Mouse (Mus musculus) liver, embryonic 13.5 days (tissue): ENCODE data around the gene 1700003F12Rik. TPM values are rescaled to one million over a fixed set of nuclear protein-coding genes. Genes with fewer than 3 reads are reported as not detected.

ENCODE experiments used
- ATAC-seq: fragments of 200-750 bp; cut with Nextera tagmentation; 2 replicates; pipeline ENCODE4 v1.8.0; 2017; ENCODE audit warnings: low read depth, mild to moderate bottlenecking, moderate number of reproducible peaks, moderate library complexity
- DNase-seq: peaks from one replicate; pipeline ENCODE4 v3.0.0; 2022
- H3K27ac ChIP-seq: fragments of 300-500 bp; sonication (generic); 2 replicates; pipeline ENCODE4 v1.5.1; 2015; ENCODE audit warnings: moderate library complexity, mild to moderate bottlenecking, inconsistent platforms
- H3K27me3 ChIP-seq: fragments of 300-500 bp; sonication (generic); 2 replicates; pipeline ENCODE4 v1.6.1; 2015; ENCODE audit warnings: mild to moderate bottlenecking, inconsistent platforms
- H3K36me3 ChIP-seq: fragments of 300-500 bp; sonication (generic); 2 replicates; pipeline ENCODE4 v1.6.1; 2015; ENCODE audit warnings: mild to moderate bottlenecking, inconsistent platforms
- H3K4me1 ChIP-seq: fragments of 300-500 bp; sonication (generic); replicated peaks from 2 replicates; pipeline ENCODE4 v1.6.1; 2015; ENCODE audit warnings: inconsistent platforms
- H3K4me2 ChIP-seq: fragments of 300-500 bp; sonication (generic); 2 replicates; pipeline ENCODE4 v1.6.1; 2015; ENCODE audit warnings: inconsistent platforms, mild to moderate bottlenecking, moderate library complexity
- H3K4me3 ChIP-seq: fragments of 300-500 bp; sonication (generic); replicated peaks from 2 replicates; pipeline ENCODE4 v1.5.1; 2015; ENCODE audit warnings: mild to moderate bottlenecking, inconsistent platforms
- H3K9ac ChIP-seq: fragments of 300-500 bp; sonication (generic); 2 replicates; pipeline ENCODE4 v1.6.1; 2015; ENCODE audit warnings: mild to moderate bottlenecking, inconsistent platforms
- H3K9me3 ChIP-seq: fragments of 300-500 bp; sonication (generic); replicated peaks from 2 replicates; pipeline ENCODE4 v1.6.1; 2016; ENCODE audit warnings: inconsistent platforms
- WGBS: fragments of 180-500 bp; shearing (Covaris S2); methylation state at CpG from one replicate; pipeline ENCODE4 v1.1.7; 2015; ENCODE audit not compliant: insufficient replicate concordance; 5-methylcytosine and 5-hydroxymethylcytosine counted together
- polyA plus RNA-seq: library from polyadenylated mRNA; unstranded; fragments of >200 nt; fragmentation: Nextera tagmentation; extraction: Ambion mirVana; gene quantifications from 2 replicates; pipeline ENCODE4 v1.2.1, GENCODE M21; 2015

Gene 1700003F12Rik
- polyA plus RNA-seq, 1 experiment from 2014 or later: 1.5 TPM

DNA sequence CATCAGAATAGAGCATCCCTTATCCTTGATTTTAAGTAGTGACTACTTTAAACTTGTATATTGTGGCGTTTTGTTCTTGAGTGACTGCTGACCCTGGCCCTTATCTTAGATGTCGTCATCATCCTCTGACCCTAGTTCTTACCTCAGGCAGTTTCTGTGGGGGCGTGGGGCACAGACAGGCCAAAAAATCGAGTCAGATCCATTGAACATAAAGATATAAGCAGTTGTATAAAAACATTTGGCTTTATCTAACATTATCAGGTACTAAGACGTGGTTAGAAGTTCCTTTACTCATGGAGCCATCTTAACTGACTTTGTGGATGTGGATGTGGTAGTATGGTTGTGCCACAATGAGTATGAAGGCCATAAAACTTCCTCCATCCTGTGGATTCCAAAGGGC is 24.6 kb upstream of the 1700003F12Rik start:
- DNase-seq: no peak
- H3K4me1 ChIP-seq: no peaks in the 10 kb centered on the region
- no peak for ATAC-seq
- H3K9ac ChIP-seq: no peak overlapping the region
- peaks cover 43% of the 10 kb centered on the region for H3K36me3 ChIP-seq
- WGBS: 50% methylated on average over 5 of the region's 5 CpGs
- no peak overlapping the region for H3K27ac ChIP-seq
- H3K9me3 ChIP-seq: no peaks in the 10 kb centered on the region
- no peak overlapping the region for H3K4me3 ChIP-seq
- no peaks in the 10 kb centered on the region for H3K27me3 ChIP-seq
- H3K4me2 ChIP-seq: no peak overlapping the region

DNA sequence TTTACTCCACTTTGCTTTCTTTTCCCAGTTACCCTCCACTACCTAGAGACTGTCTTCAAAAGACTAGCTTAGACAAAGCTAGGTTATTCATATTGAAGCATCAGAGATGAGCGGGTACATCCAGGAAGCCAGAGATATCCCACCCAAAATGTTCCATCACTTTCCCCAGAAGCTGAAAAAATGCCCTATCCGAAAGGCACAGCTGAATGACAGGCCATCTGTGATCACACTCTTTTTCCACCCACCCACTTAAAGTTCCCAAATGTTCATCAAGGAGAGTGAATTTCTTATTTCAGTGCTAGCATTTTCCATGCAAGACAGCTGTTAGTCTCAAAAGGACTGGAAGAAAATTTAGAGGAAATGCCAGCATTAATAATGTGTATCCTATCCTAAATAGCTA is 21.6 kb upstream of the 1700003F12Rik start:
- Histone ChIP-seq H3K36me3 (peaks cover 47% of the 10 kb centered on the region), H3K4me1 (0 out of 2 replicates have a peak, but pooled peaks cover under 1% of the 10 kb centered on the region), H3K4me2 (no peak overlapping the region), H3K9me3 (no peaks in the 10 kb centered on the region), H3K27me3 (no peaks in the 10 kb centered on the region), H3K9ac (no peak overlapping the region), H3K4me3 (no peak overlapping the region), H3K27ac (no peak overlapping the region)
- 87% methylated on average over 2 of the region's 2 CpGs for WGBS
- ATAC-seq (no peak), DNase-seq (no peak)

DNA sequence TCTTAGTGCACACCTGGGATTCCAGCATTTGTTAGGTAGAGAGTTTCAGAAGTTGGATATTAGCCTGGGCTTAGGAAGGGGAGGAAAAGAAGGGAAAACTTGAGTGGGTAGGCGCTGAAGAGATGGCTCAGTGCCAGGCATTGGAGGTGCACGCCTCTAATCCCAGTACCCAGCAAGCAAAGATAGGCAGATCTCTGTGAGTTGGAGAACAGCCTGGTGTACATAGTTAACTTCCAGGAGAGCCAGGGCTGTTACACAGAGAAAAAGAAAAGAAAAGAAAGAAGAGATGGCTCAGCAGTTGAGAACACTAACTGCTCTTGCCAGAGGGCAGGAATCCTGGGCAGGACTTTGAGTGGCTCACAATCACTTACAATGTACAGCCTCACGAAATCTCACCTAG is 20.4 kb upstream of the 1700003F12Rik start:
- H3K4me3 ChIP-seq: no peak overlapping the region
- H3K4me2 ChIP-seq: no peak overlapping the region
- H3K4me1 ChIP-seq: 0 out of 2 replicates have a peak, but pooled peaks cover 7% of the 10 kb centered on the region
- no peak for ATAC-seq
- H3K27me3 ChIP-seq: no peaks in the 10 kb centered on the region
- no peak overlapping the region for H3K27ac ChIP-seq
- no peak overlapping the region for H3K9ac ChIP-seq
- DNase-seq: no peak
- H3K36me3 ChIP-seq: peaks cover 55% of the 10 kb centered on the region
- H3K9me3 ChIP-seq: no peaks in the 10 kb centered on the region
- WGBS: 76% methylated on average over 3 of the region's 3 CpGs

DNA sequence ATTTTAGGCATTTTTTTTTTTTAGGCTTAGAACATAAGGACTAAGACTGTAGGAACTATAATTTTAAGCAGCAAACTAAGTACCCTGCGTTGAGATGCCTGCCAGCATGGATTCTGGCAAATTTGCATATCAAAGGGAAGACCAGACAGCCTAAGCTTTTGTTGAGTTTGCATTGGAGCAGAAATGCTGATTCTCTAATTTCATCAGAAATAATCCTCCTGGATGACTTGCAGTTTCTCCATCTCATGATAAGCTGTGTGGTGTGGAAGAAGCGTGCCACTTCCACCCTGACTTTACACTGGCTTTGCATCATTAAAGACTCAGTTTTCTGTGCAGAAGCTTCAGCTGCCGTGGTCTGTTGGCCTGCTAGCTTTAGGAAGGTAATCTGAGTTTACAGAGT is 14.0 kb upstream of the 1700003F12Rik start:
- Histone ChIP-seq H3K9me3 (no peaks in the 10 kb centered on the region), H3K4me1 (peaks cover 13% of the 10 kb centered on the region), H3K4me3 (no peak overlapping the region), H3K4me2 (no peak overlapping the region), H3K36me3 (peaks cover 53% of the 10 kb centered on the region), H3K27me3 (no peaks in the 10 kb centered on the region), H3K9ac (no peak overlapping the region), H3K27ac (no peak overlapping the region)
- ATAC-seq (no peak), DNase-seq (no peak)
- 54% methylated on average over 3 of the region's 3 CpGs for WGBS

DNA sequence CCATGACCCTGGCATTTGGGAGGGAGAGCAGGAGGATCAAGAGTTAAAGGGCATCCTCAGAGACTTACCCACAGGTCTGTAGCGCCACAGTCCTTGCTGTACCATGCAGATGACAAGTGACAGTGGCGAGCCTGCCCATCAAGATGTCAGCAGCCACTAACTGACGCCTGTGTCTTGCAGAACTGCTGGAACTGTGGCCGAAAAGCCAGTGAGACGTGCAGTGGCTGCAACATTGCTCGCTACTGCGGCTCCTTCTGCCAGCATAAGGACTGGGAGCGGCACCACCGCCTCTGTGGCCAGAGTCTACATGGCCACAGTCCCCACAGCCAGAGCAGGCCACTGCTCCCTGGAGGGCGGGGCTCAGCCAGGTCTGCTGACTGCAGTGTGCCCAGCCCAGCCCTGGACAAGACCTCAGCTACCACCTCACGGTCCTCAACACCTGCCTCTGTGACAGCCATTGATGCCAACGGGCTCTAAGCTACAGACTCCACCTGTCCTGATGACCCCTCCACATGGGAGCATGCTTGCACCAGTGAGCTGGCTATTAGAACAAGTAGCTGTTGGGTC is 12.1 kb upstream of the 1700003F12Rik start:
- H3K36me3 ChIP-seq: peaks cover 45% of the 10 kb centered on the region
- no peak overlapping the region for H3K27ac ChIP-seq
- H3K4me1 ChIP-seq: peaks cover 21% of the 10 kb centered on the region
- no peak overlapping the region for H3K4me2 ChIP-seq
- no peak overlapping the region for H3K4me3 ChIP-seq
- ATAC-seq: no peak
- 87% methylated on average over 12 of the region's 12 CpGs for WGBS
- no peak overlapping the region for H3K9ac ChIP-seq
- no peaks in the 10 kb centered on the region for H3K27me3 ChIP-seq
- no peak for DNase-seq
- no peaks in the 10 kb centered on the region for H3K9me3 ChIP-seq

DNA sequence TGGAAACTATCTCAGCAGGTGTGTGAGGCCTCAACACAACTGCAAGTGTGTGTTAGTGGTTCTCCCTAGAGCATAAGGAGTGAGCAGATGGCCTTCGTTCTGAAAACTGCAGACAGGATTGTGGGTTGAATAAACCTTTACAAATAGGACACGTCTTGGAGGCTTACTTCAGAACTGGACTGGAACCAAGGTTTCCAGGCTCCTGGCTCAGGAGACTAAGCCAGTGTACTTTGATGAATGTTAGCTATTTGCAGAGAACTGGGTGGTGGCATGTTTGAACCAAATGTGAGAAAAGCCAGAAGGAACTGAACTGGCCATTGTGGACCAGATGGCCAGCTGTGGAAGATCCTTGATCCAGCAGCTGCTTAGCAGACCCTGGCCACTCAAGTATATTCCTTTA is 8.6 kb upstream of the 1700003F12Rik start:
- 67% methylated on average over 2 of the region's 2 CpGs for WGBS
- peaks cover 8% of the 10 kb centered on the region for H3K4me1 ChIP-seq
- H3K27me3 ChIP-seq: no peaks in the 10 kb centered on the region
- peaks cover 35% of the 10 kb centered on the region for H3K36me3 ChIP-seq
- H3K4me3 ChIP-seq: no peak overlapping the region
- no peaks in the 10 kb centered on the region for H3K9me3 ChIP-seq
- no peak overlapping the region for H3K9ac ChIP-seq
- H3K27ac ChIP-seq: no peak overlapping the region
- DNase-seq: no peak
- no peak for ATAC-seq
- no peak overlapping the region for H3K4me2 ChIP-seq

DNA sequence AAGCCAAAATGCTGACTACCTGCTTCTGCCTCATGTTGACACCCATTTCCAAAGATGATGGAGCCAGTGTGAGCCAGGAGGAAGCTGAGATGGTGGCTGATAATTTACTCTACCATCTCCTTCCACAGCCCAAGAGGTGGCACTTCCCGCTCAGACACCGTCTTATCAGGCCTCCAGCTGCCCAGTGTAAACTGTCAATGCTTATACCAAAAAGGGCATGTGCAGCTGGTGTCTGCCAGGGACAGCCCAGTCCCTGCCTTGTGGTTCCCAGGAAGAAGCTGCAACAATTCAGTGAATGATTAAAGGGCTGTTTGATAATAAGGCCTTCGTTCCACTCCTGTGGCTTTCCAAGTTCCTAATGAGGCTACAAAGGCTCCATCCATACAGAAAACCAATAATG is 8.2 kb upstream of the 1700003F12Rik start:
- Histone ChIP-seq H3K27me3 (no peaks in the 10 kb centered on the region), H3K4me2 (no peak overlapping the region), H3K4me3 (no peak overlapping the region), H3K9ac (no peak overlapping the region), H3K9me3 (no peaks in the 10 kb centered on the region), H3K4me1 (peaks cover 8% of the 10 kb centered on the region), H3K27ac (no peak overlapping the region), H3K36me3 (peaks cover 35% of the 10 kb centered on the region)
- no peak for DNase-seq
- WGBS: 30% methylated on average over 3 of the region's 3 CpGs
- peak; percentile 53; the same call in 1 of the 2 replicates for ATAC-seq

DNA sequence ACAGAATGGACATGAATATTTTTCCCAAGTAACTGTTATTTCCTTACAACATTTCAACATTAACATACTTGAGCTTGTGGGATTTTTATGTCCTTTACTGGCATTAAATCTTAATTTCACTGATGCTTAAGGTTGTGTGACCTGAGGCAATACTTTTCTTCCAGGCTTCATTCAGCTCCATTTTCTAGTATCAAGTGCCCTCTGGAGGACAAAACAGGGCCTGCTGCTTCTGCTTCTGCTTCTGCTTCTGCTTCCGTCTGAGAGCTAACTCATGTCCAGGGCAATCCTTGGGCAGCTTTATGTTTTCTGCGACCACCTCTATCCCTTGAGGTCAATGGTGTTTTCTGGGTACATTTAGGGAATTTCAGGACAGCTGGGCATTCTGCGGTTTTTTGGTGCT is 7.2 kb upstream of the 1700003F12Rik start:
- Histone ChIP-seq H3K27ac (no peak overlapping the region), H3K9ac (no peak overlapping the region), H3K4me2 (no peak overlapping the region), H3K36me3 (peaks cover 27% of the 10 kb centered on the region), H3K4me1 (peaks cover 8% of the 10 kb centered on the region), H3K27me3 (no peaks in the 10 kb centered on the region), H3K4me3 (no peak overlapping the region), H3K9me3 (no peaks in the 10 kb centered on the region)
- WGBS: 71% methylated on average over 3 of the region's 3 CpGs
- ATAC-seq (no peak), DNase-seq (no peak)

DNA sequence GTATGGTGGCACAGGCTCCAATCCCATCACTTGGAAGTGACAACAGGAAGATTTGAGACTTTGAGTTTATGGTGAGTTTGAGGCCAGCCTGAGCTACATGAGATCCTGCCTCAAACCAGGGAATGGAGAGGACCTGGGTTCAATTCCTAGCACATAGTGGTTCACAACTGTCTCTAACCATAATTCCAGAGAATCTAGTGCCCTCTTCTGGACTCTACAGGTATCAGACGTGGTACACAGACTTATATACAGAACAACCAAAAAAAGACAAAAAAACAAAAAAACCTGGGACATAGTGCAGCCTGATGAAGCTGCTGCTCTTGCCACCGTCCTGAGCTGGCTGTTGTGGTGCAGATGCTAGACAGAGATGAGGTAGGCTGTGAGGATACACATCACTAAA is 5.3 kb upstream of the 1700003F12Rik start:
- Histone ChIP-seq H3K9me3 (no peaks in the 10 kb centered on the region), H3K4me1 (peaks cover 8% of the 10 kb centered on the region), H3K4me3 (no peak overlapping the region), H3K27ac (no peak overlapping the region), H3K27me3 (no peaks in the 10 kb centered on the region), H3K9ac (no peak overlapping the region), H3K36me3 (peaks cover 14% of the 10 kb centered on the region; the same call in 1 of the 2 replicates), H3K4me2 (no peak overlapping the region)
- 51% methylated on average over 2 of the region's 2 CpGs for WGBS
- ATAC-seq: no peak
- no peak for DNase-seq

DNA sequence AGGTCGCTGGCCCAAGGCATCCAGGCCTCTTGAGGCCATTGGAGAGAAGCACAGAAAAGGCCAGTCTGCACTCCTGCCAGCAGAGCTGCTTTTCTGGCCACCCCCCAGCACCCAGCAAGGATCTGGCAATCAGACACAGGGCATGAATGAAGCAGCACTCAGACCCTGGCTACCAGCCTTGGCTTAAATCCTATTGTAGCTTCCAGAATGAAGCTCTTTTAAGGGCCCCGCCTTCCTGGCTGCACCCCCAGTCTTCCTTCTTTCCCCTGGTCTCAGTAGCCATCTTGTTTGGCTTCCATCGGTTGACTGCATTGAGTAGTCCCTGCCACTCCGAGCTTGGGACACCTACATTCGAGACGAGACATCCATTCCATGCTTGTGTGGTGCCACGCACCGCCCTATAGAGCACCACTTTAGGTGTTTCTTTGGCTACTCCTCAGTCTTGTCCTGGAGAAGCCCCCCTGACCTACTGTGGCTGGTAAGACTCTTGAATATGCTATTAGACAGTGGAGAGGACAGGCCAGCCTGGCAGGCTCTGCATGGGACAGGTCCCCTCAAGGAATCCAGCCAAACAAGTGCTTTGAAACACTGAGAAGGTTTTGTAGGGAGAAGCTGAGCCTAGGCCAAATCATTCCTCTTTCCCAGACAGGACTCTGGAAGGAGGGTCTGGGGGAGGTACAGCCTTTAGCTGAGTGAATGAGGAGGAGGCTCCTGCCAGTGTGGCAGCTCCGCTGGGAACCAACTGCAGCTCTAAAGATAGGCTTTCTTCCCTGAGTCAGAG is 3.1 kb upstream of the 1700003F12Rik start:
- no peak for ATAC-seq
- peaks cover 3% of the 10 kb centered on the region for H3K27me3 ChIP-seq
- WGBS: 73% methylated on average over 9 of the region's 9 CpGs
- H3K36me3 ChIP-seq: 0 out of 2 replicates have a peak, but pooled peaks cover 7% of the 10 kb centered on the region
- no peak overlapping the region for H3K4me2 ChIP-seq
- no peak for DNase-seq
- no peak overlapping the region for H3K9ac ChIP-seq
- no peaks in the 10 kb centered on the region for H3K9me3 ChIP-seq
- peaks cover 7% of the 10 kb centered on the region for H3K4me1 ChIP-seq
- H3K27ac ChIP-seq: no peak overlapping the region
- no peak overlapping the region for H3K4me3 ChIP-seq

DNA sequence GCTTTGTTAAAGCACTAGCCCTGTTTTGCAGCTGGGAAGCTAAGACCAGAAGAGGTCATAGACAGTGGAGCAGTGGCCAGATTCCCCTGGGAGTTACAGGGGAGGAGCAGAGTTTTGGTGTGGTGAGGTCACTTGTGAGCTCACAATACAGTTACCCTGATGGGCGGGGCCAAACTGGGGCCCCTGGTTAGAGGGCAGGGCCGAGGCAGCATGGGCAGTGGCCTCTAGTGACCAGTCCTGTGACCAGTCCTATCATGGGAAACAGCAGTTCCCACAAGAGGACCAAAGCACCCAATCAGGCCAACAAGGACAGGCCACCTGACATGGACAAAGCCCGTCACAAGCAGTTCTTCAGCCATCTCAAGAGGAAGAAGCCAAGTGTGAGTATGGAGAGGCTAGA is 1.8 kb downstream of the 1700003F12Rik start:
- H3K9ac ChIP-seq: peak overlapping the region; percentile 39; the same call in 1 of the 2 replicates
- 41% methylated on average over 3 of the region's 3 CpGs for whole genome bisulfite sequencing
- DNase-seq: no peak
- H3K4me3 ChIP-seq: no peak overlapping the region
- no peaks in the 10 kb centered on the region for H3K9me3 ChIP-seq
- peaks cover 41% of the 10 kb centered on the region for H3K27me3 ChIP-seq
- peak overlapping the region; percentile 81; the same call in 1 of the 2 replicates for H3K4me2 ChIP-seq
- peak; percentile 55 for ATAC-seq
- H3K36me3 ChIP-seq: no peaks in the 10 kb centered on the region
- H3K4me1 ChIP-seq: peaks cover 32% of the 10 kb centered on the region
- H3K27ac ChIP-seq: no peak overlapping the region
